Mouse (Mus musculus) cortical plate, adult 2 months (tissue): Measurements from ENCODE around the gene Ankdd1b.

Experiments
- CTCF ChIP-seq: fragments of 200-500 bp; IDR thresholded peaks from 2 replicates; pipeline ENCODE4 v1.5.1; 2011; ENCODE audit warnings: mild to moderate bottlenecking, control low read depth, low read length; ENCODE audit not compliant: insufficient read depth; ENCODE audit errors: extremely low read depth
- POLR2A ChIP-seq: fragments of 200-500 bp; IDR thresholded peaks from 2 replicates; pipeline ENCODE4 v1.6.1; 2011; ENCODE audit warnings: mild to moderate bottlenecking, low read length, control low read depth; ENCODE audit not compliant: insufficient read depth; ENCODE audit errors: extremely low read depth

DNA sequence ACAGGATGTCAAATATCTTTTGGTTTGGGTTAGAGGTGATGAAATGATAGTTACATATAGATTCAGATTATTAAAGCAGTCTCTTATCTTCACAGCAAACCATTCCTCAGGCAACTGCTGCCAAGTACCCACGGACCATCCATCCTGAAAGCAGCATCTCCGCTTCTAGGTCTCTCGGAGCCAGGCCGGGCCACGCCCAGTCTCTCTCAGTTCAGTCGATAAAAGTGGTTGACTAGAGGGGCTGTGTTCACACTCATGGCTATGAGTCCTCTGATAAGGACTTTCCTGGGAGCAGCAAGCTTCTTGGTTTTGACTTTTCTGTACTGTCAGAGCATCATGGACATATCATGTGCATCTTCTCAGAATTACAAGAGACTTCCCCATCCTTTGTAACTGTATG, 56.6 kb downstream of the Ankdd1b start:
- TF ChIP-seq CTCF = no peak
- TF ChIP-seq POLR2A = no peak
